Comparison of ENCODE assay signal across 7 mouse cellular contexts in genomic region chr13:23709714-23710373, GRCm38 (mm10). TPM values are rescaled to one million over a fixed set of nuclear protein-coding genes. Genes with fewer than 3 reads are reported as not detected.
DNase-seq lines count a peak whose midpoint lies in the region; ATAC-seq and TF ChIP-seq lines count a peak whose summit lies in the region.

No protein-coding gene starts in this region.

- WGBS in thymus, adult 2 months: 39% methylated on average over 15 of the region's 15 CpGs
- WGBS in forebrain, embryonic 15.5 days: 15% methylated on average over 15 of the region's 15 CpGs
- WGBS in limb, embryonic 14.5 days: 16% methylated on average over 15 of the region's 15 CpGs

- H3K4me1 ChIP-seq in thymus, adult 2 months (replicated peaks; ENCODE audit: control insufficient read depth, insufficient read depth, low read length): peaks cover 8% of the 10 kb centered on the region
- H3K4me1 ChIP-seq in forebrain, embryonic 15.5 days: peaks cover 16% of the 10 kb centered on the region
- peaks cover 10% of the 10 kb centered on the region for H3K4me1 ChIP-seq in limb, embryonic 14.5 days (ENCODE audit: control insufficient read depth, insufficient read depth, low read length)

- TF ChIP-seq POLR2A in thymus, adult 2 months (IDR thresholded peaks at IDR 0.05; ENCODE audit: control insufficient read depth, extremely low read depth, insufficient read depth, low read length, poor library complexity): no peak
- no peak for TF ChIP-seq POLR2A in limb, embryonic 14.5 days (IDR thresholded peaks at IDR 0.05; ENCODE audit: borderline replicate concordance, extremely low read depth, insufficient read depth, insufficient read length)

- H3K27ac ChIP-seq in thymus, adult 2 months (ENCODE audit: control insufficient read depth, insufficient read depth, low read length): peak overlapping the region; percentile 74
- H3K27ac ChIP-seq in forebrain, embryonic 15.5 days (replicated peaks): no peak overlapping the region
- no peak overlapping the region for H3K27ac ChIP-seq in limb, embryonic 14.5 days (replicated peaks; ENCODE audit: low read depth, low read length)

- peak; percentile 26; the same call in 1 of the 2 replicates for ATAC-seq in forebrain, embryonic 15.5 days (replicated peaks)
- ATAC-seq in limb, embryonic 14.5 days (ENCODE audit: low FRiP score, low read depth): peak; percentile 21; the same call in 1 of the 2 replicates
- ATAC-seq in neutrophil, adult 5-6 weeks (ENCODE audit: extremely low read depth, insufficient number of reproducible peaks, low FRiP score, poor library complexity, severe bottlenecking): peak; percentile 9; the same call in 1 of the 2 replicates

- no peaks in the 10 kb centered on the region for H3K9me3 ChIP-seq in forebrain, embryonic 15.5 days
- no peaks in the 10 kb centered on the region for H3K9me3 ChIP-seq in limb, embryonic 14.5 days (ENCODE audit: control insufficient read depth, low read length)

- H3K27me3 ChIP-seq in thymus, adult 2 months (ENCODE audit: control insufficient read depth, insufficient read depth, low read length): no peaks in the 10 kb centered on the region
- no peaks in the 10 kb centered on the region; the same call in 1 of the 2 replicates for H3K27me3 ChIP-seq in forebrain, embryonic 15.5 days
- no peaks in the 10 kb centered on the region for H3K27me3 ChIP-seq in limb, embryonic 14.5 days (ENCODE audit: control insufficient read depth, insufficient read depth, low read length)

- H3K36me3 ChIP-seq in thymus, adult 2 months (ENCODE audit: control insufficient read depth, insufficient read depth, low read length): no peaks in the 10 kb centered on the region
- H3K36me3 ChIP-seq in forebrain, embryonic 15.5 days: no peaks in the 10 kb centered on the region
- no peaks in the 10 kb centered on the region for H3K36me3 ChIP-seq in limb, embryonic 14.5 days (ENCODE audit: control insufficient read depth, insufficient read depth, low read length)

- peak overlapping the region; percentile 56 for H3K4me3 ChIP-seq in thymus, adult 2 months (ENCODE audit: control insufficient read depth, insufficient read depth, low read length)
- H3K4me3 ChIP-seq in forebrain, embryonic 15.5 days: peak overlapping the region; percentile 33
- peak overlapping the region; percentile 39 for H3K4me3 ChIP-seq in limb, embryonic 14.5 days (replicated peaks; ENCODE audit: low read length)

- peak overlapping the region; percentile 43 for H3K9ac ChIP-seq in forebrain, embryonic 15.5 days (replicated peaks)
- H3K9ac ChIP-seq in limb, embryonic 14.5 days (ENCODE audit: low read depth, low read length, severe bottlenecking): peak overlapping the region; percentile 57

- no peak for TF ChIP-seq CTCF in thymus, adult 2 months (IDR thresholded peaks at IDR 0.05; ENCODE audit: borderline replicate concordance, control insufficient read depth, extremely low read depth, insufficient read depth, low read length, poor library complexity)

- no peak for DNase-seq in thymus, adult 2 months
- no peak for DNase-seq in thymus, adult 18-20 months
- no peak for DNase-seq in limb, embryonic 14.5 days (ENCODE audit: low spot score)
- DNase-seq in urinary bladder, adult 18-20 months (ENCODE audit: low spot score in 2 of 2): no peak
- no peak for DNase-seq in frontal cortex, adult 2 months (ENCODE audit: extremely low spot score in 1 of 2, low spot score in 1 of 2)

- peak overlapping the region; percentile 48 for H3K4me2 ChIP-seq in forebrain, embryonic 15.5 days (replicated peaks)
- peak overlapping the region; percentile 64 for H3K4me2 ChIP-seq in limb, embryonic 14.5 days (replicated peaks; ENCODE audit: low read depth, low read length, severe bottlenecking)

RNA-seq across cellular contexts. Expression of gene Hfe, which starts 0.8 kb away (rescaled TPM):
- 9.8 and 13.5 TPM in 2 replicates for polyA plus RNA-seq in thymus, adult 2 months (2012; rRNA removed)
- polyA plus RNA-seq in forebrain, embryonic 15.5 days (2015; fragmentation: Nextera tagmentation; extraction: Ambion mirVana): 2.0 and 3.4 TPM in 2 replicates
- 3.6 and 4.5 TPM in 2 replicates for polyA plus RNA-seq in limb, embryonic 14.5 days (2012; rRNA removed)
- 9.3 and 10.5 TPM in 2 replicates for polyA plus RNA-seq in limb, embryonic 14.5 days (2014; fragmentation: Nextera tagmentation; extraction: Ambion mirVana)
- total RNA-seq in neutrophil, adult 5-6 weeks (2017): 4.8 and 5.0 TPM in 2 replicates
- 3.8 and 4.4 TPM in 2 replicates for polyA plus RNA-seq in frontal cortex, adult 2 months (2012; rRNA removed)

RNA-seq across cellular contexts. Expression of gene Hist1h4c, which starts 11.6 kb away (rescaled TPM):
- 69.8 and 70.6 TPM in 2 replicates for polyA plus RNA-seq in thymus, adult 2 months (2012; rRNA removed)
- 3.7 and 4.4 TPM in 2 replicates for polyA plus RNA-seq in forebrain, embryonic 15.5 days (2015; fragmentation: Nextera tagmentation; extraction: Ambion mirVana)
- 5.6 and 10.0 TPM in 2 replicates for polyA plus RNA-seq in limb, embryonic 14.5 days (2012; rRNA removed)
- polyA plus RNA-seq in limb, embryonic 14.5 days (2014; fragmentation: Nextera tagmentation; extraction: Ambion mirVana): 8.7 and 10.2 TPM in 2 replicates
- 116 and 135 TPM in 2 replicates for total RNA-seq in neutrophil, adult 5-6 weeks (2017)
- polyA plus RNA-seq in frontal cortex, adult 2 months (2012; rRNA removed): 3.1 and 3.3 TPM in 2 replicates

RNA-seq across cellular contexts. Expression of gene Hist1h1t, which starts 14.2 kb away (rescaled TPM):
- 0.11 TPM in 1 of 2 replicates, not detected in the other for polyA plus RNA-seq in thymus, adult 2 months (2012; rRNA removed)
- polyA plus RNA-seq in forebrain, embryonic 15.5 days (2015; fragmentation: Nextera tagmentation; extraction: Ambion mirVana): 0.20 TPM in 1 of 2 replicates, not detected in the other
- polyA plus RNA-seq in limb, embryonic 14.5 days (2012; rRNA removed): 0.20 and 0.33 TPM in 2 replicates
- polyA plus RNA-seq in limb, embryonic 14.5 days (2014; fragmentation: Nextera tagmentation; extraction: Ambion mirVana): 0.21 TPM in 1 of 2 replicates, not detected in the other
- total RNA-seq in neutrophil, adult 5-6 weeks (2017): 2.2 TPM in 1 of 2 replicates, not detected in the other
- polyA plus RNA-seq in frontal cortex, adult 2 months (2012; rRNA removed): not detected in 2 replicates

RNA-seq across cellular contexts. Expression of gene Hist1h2bc, which starts 25.8 kb away (rescaled TPM):
- polyA plus RNA-seq in thymus, adult 2 months (2012; rRNA removed): 153 and 154 TPM in 2 replicates
- polyA plus RNA-seq in forebrain, embryonic 15.5 days (2015; fragmentation: Nextera tagmentation; extraction: Ambion mirVana): 33.7 and 35.6 TPM in 2 replicates
- 48.2 and 49.5 TPM in 2 replicates for polyA plus RNA-seq in limb, embryonic 14.5 days (2012; rRNA removed)
- polyA plus RNA-seq in limb, embryonic 14.5 days (2014; fragmentation: Nextera tagmentation; extraction: Ambion mirVana): 34.9 and 44.4 TPM in 2 replicates
- 139 and 146 TPM in 2 replicates for total RNA-seq in neutrophil, adult 5-6 weeks (2017)
- polyA plus RNA-seq in frontal cortex, adult 2 months (2012; rRNA removed): 154 and 172 TPM in 2 replicates

RNA-seq across cellular contexts. Expression of gene Hist1h2ac, which starts 26.1 kb away (rescaled TPM):
- 11.0 and 12.9 TPM in 2 replicates for polyA plus RNA-seq in thymus, adult 2 months (2012; rRNA removed)
- 1.0 and 1.1 TPM in 2 replicates for polyA plus RNA-seq in forebrain, embryonic 15.5 days (2015; fragmentation: Nextera tagmentation; extraction: Ambion mirVana)
- 1.6 and 2.7 TPM in 2 replicates for polyA plus RNA-seq in limb, embryonic 14.5 days (2012; rRNA removed)
- polyA plus RNA-seq in limb, embryonic 14.5 days (2014; fragmentation: Nextera tagmentation; extraction: Ambion mirVana): 0.65 and 0.78 TPM in 2 replicates
- 18.7 and 20.1 TPM in 2 replicates for total RNA-seq in neutrophil, adult 5-6 weeks (2017)
- 1.7 and 2.1 TPM in 2 replicates for polyA plus RNA-seq in frontal cortex, adult 2 months (2012; rRNA removed)
